Mouse (Mus musculus) mouse embryonic stem cell (cell line): Measurements from ENCODE around the gene Prss43.

Experiments used
- in situ Hi-C, 2 experiments: fragments of 300-500 bp; cut with MboI; formaldehyde crosslinking; loops; 1 replicate in 1 of 2; 3 replicates in 1 of 2; pipeline ENCODE4 v1.14.3; 2019 to 2020; ENCODE audit warnings: low sequenced_read_pairs in 2 of 2, low pct_unique_long_range_greater_than_20kb in 1 of 2, mixed read lengths in 1 of 2; ENCODE audit not compliant: unreplicated experiment in 1 of 2

The Prss43 gene

DNA sequence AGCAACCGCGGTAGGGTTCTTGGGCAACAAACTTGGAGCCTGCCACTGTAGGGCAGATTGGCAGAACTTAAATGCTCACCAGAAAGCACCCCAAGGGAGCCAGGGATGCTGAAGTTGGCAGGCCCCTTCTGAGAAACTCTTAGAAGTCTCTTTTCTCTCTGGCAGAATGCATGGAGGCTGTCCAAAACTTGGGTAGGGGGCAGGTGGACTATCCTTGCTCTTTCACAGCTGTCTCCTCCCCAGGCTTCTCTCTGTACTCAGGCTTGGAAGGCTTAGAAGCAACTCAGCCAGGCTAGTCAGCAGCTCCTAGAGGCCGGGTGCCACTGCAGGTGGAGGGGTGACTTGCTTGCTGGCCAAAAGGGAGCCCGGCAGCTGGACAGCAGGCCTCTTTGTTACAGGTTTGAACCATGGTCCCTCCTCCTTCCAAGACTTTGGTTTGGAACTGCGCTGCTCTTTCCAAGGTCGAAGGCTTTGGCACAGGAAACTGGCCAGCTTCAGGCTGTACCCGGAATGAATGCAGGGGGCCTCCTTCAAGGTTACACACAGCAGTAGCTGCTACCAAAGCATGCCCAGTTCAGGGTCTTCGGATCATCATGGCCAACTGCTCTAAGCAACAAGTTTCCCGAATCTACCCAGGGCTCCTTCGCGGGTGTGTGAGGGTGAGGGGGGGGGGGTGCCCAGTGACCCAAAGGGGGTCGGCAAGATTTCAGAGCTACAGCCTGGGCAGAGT, 52.9 kb downstream of the Prss43 start, which contains the start of gene Als2cl:
Als2cl (plus strand) TSS at position 680 of the 730 bp plus-strand sequence.
- in situ Hi-C loops: no loop called here

DNA sequence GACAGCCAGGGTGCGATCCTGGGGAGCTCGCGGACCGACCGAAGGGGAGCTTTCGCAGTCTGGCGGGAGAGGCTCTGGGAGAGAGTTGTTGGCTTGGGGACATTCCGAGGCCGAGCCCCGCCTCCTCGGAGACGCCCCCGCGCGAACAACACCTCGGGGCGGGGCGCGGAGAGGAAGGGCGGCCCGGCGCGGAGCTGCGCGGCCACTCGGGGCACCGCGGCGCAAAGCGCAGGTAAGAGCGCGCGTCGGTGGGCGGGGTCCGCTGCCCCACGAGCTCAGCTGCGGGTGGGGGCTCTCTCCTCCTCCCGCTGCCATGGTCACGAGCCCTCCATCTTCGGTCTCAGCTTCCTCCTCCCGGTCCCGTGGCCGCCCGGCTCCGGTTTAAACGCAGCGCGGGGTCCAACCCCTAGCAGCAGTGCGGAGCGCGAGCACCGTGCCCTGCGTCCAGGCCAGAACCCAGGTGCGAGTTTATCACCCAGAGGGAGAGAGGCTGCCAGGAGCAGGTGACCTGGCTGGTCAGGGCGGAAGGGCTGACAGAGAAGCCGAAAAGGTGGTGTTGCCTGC, 53.6 kb downstream of the Prss43 start, which contains the start of gene Tmie:
Tmie (minus strand) TSS at position 116 of the 564 bp plus-strand sequence.
- in situ Hi-C loops: no loop called here

- in situ Hi-C loops: no loop called here
Observed at GRCm38 (mm10) chr9:110880772-110881171, 54.3 kb downstream of the Prss43 start.
